Comparison of ENCODE assay signal across 9 mouse cellular contexts in genomic region chr6:4488349-4488748, GRCm38 (mm10). TPM values are rescaled to one million over a fixed set of nuclear protein-coding genes. Genes with fewer than 3 reads are reported as not detected.
DNase-seq lines count a peak whose midpoint lies in the region; ATAC-seq lines count a peak whose summit lies in the region.
"Had no signal": no experiment of that assay in that cellular context is flagged by ENCODE, and none has a peak within 500 bp of the region (broad histone marks: within the 10 kb centered on the region; RNA-seq: fewer than 3 reads in every experiment).

No protein-coding gene starts in this region.

- no peaks in the 10 kb centered on the region for H3K36me3 ChIP-seq in embryonic facial prominence, embryonic 12.5 days
- no peaks in the 10 kb centered on the region for H3K36me3 ChIP-seq in limb, embryonic 12.5 days

- H3K4me2 ChIP-seq in embryonic facial prominence, embryonic 12.5 days (replicated peaks): peak overlapping the region; percentile 43; the same call in 1 of the 2 replicates
- peak overlapping the region; percentile 43; the same call in 1 of the 2 replicates for H3K4me2 ChIP-seq in limb, embryonic 12.5 days

- 4% methylated on average over 1 of the region's 1 CpGs for WGBS in embryonic facial prominence, embryonic 12.5 days
- WGBS in limb, embryonic 12.5 days: 0% methylated on average over 1 of the region's 1 CpGs

- no peak overlapping the region for H3K9ac ChIP-seq in embryonic facial prominence, embryonic 12.5 days
- 0 out of 2 replicates have a peak overlapping the region, but pooled peaks have one; percentile 34 for H3K9ac ChIP-seq in limb, embryonic 12.5 days (replicated peaks)

- no peak overlapping the region for H3K4me3 ChIP-seq in embryonic facial prominence, embryonic 12.5 days
- H3K4me3 ChIP-seq in limb, embryonic 12.5 days (replicated peaks): no peak overlapping the region

- no peaks in the 10 kb centered on the region for H3K9me3 ChIP-seq in embryonic facial prominence, embryonic 12.5 days
- H3K9me3 ChIP-seq in limb, embryonic 12.5 days: no peaks in the 10 kb centered on the region

- no peaks in the 10 kb centered on the region for H3K27me3 ChIP-seq in embryonic facial prominence, embryonic 12.5 days
- no peaks in the 10 kb centered on the region for H3K27me3 ChIP-seq in limb, embryonic 12.5 days

- DNase-seq in Muller cell, postnatal 12 days (ENCODE audit: inconsistent ontology term): peak; percentile 89
- DNase-seq in heart, postnatal 14 days: peak; percentile 68 to 79
- DNase-seq in skeletal muscle tissue, adult 2 months (ENCODE audit: low read depth, low spot score): peak; percentile 88
- DNase-seq in frontal cortex, postnatal 10 days (ENCODE audit: low spot score in 2 of 2): no peak
- no peak for DNase-seq in thymus, postnatal 4 days

- intact Hi-C loops in heart, postnatal 14 days (cut with DNase I): no loop called here

- ATAC-seq in embryonic facial prominence, embryonic 12.5 days (ENCODE audit: insufficient number of reproducible peaks, insufficient read depth, low FRiP score, low TSS enrichment): no peak
- ATAC-seq in limb, embryonic 12.5 days (ENCODE audit: insufficient number of reproducible peaks, insufficient read depth, low FRiP score, low TSS enrichment, low read depth): no peak
- ATAC-seq in megakaryocyte-erythroid progenitor cell, adult 5-6 weeks (replicated peaks; ENCODE audit: low FRiP score, low TSS enrichment, poor library complexity, severe bottlenecking): no peak

- H3K27ac ChIP-seq in embryonic facial prominence, embryonic 12.5 days: peak overlapping the region; percentile 94
- peak overlapping the region; percentile 96 for H3K27ac ChIP-seq in limb, embryonic 12.5 days
- H3K27ac ChIP-seq: macrophage had no signal

- peaks cover 56% of the 10 kb centered on the region for H3K4me1 ChIP-seq in embryonic facial prominence, embryonic 12.5 days
- peaks cover 55% of the 10 kb centered on the region for H3K4me1 ChIP-seq in limb, embryonic 12.5 days (replicated peaks)

RNA-seq across cellular contexts. Expression of gene Col1a2, which starts 16.3 kb away (rescaled TPM):
- polyA plus RNA-seq in embryonic facial prominence, embryonic 12.5 days (2016; fragmentation: Nextera tagmentation; extraction: Ambion mirVana): 603 and 672 TPM in 2 replicates
- total RNA-seq in heart, postnatal 14 days (2021): 100 to 1,000 TPM; 351 to 400 TPM
- polyA plus RNA-seq in limb, embryonic 12.5 days (2016; fragmentation: Nextera tagmentation; extraction: Ambion mirVana): 448 and 471 TPM in 2 replicates
- 0.26 and 0.37 TPM in 2 replicates for total RNA-seq in megakaryocyte-erythroid progenitor cell, adult 5-6 weeks (2014; fragmentation: Nextera tagmentation)
- total RNA-seq in megakaryocyte-erythroid progenitor cell, adult 5-6 weeks (2017): 0.80 and 0.91 TPM in 2 replicates

Comparison
In these comparisons a context has a peak if more than half of its experiments do, and no peak if none do; other contexts are left out.
1. DNase-seq: peak in Muller cell, postnatal 12 days (single experiment), heart, postnatal 14 days (2 of 2) and skeletal muscle tissue, adult 2 months (single experiment); none in frontal cortex, postnatal 10 days (0 of 2) and thymus, postnatal 4 days (single experiment).
2. RNA of gene Col1a2, which starts 16.3 kb away (total RNA-seq): 351 to 400 TPM in heart, postnatal 14 days; 0.26 to 0.91 TPM in megakaryocyte-erythroid progenitor cell, adult 5-6 weeks; every median in the first group is over 100 times any median in the second.